27 mouse cellular contexts compared by ENCODE assay signal in genomic region chr3:138060429-138060828, GRCm38 (mm10). TPM values are rescaled to one million over a fixed set of nuclear protein-coding genes. Genes with fewer than 3 reads are reported as not detected.
DNase-seq lines count a peak whose midpoint lies in the region; ATAC-seq and TF ChIP-seq lines count a peak whose summit lies in the region.
"Had no signal": no experiment of that assay in that cellular context is flagged by ENCODE, and none has a peak within 500 bp of the region (broad histone marks: within the 10 kb centered on the region; RNA-seq: fewer than 3 reads in every experiment).

No protein-coding gene starts in this region.

- H3K27me3 ChIP-seq in heart, postnatal 0 days (ENCODE audit: control insufficient read depth, insufficient read depth, low read length) = no peaks in the 10 kb centered on the region
- H3K27me3 ChIP-seq: liver, embryonic 13.5 days had no signal

- no peak for TF ChIP-seq POLR2A in embryonic fibroblast, embryonic 13.5 days (IDR thresholded peaks at IDR 0.05; ENCODE audit: low read depth, low read length)

- peak; percentile 74 for ATAC-seq in heart, postnatal 0 days (ENCODE audit: insufficient read depth, low read depth)
- no peak for ATAC-seq in inflammation-experienced regulatory T-cells, adult 6 months
- ATAC-seq: activated CD4-positive, CD25-positive, alpha-beta regulatory T cell, adult 4 months; forebrain, embryonic 14.5 days had no signal

- H3K9me3 ChIP-seq in heart, postnatal 0 days (replicated peaks; ENCODE audit: control insufficient read depth, low read length) = no peaks in the 10 kb centered on the region
- H3K9me3 ChIP-seq: G1E; liver, embryonic 13.5 days; midbrain, embryonic 10.5 days had no signal

- 46% methylated on average over 7 of the region's 7 CpGs for WGBS in heart, postnatal 0 days

- no peak for TF ChIP-seq CTCF in embryonic fibroblast, embryonic 13.5 days (IDR thresholded peaks at IDR 0.05; ENCODE audit: borderline replicate concordance, insufficient read depth, low read length)
- TF ChIP-seq CTCF in heart, postnatal 0 days (IDR thresholded peaks at IDR 0.05; ENCODE audit: low read depth) = no peak

- H3K4me3 ChIP-seq in embryonic fibroblast, embryonic 13.5 days (ENCODE audit: insufficient read depth, low read length) = no peak overlapping the region
- no peak overlapping the region for H3K4me3 ChIP-seq in heart, postnatal 0 days (ENCODE audit: low read depth, low read length)
- H3K4me3 ChIP-seq: liver, embryonic 13.5 days; midbrain, embryonic 10.5 days had no signal

- H3K4me2 ChIP-seq in heart, postnatal 0 days (ENCODE audit: low read depth, low read length) = peak overlapping the region; percentile 12; the same call in 1 of the 2 replicates
- H3K4me2 ChIP-seq: hindbrain, embryonic 14.5 days; liver, embryonic 13.5 days had no signal

- peaks cover 5% of the 10 kb centered on the region; the same call in 1 of the 2 replicates for H3K4me1 ChIP-seq in embryonic fibroblast, embryonic 13.5 days (ENCODE audit: control insufficient read depth, insufficient read depth, low read length)
- peaks cover 41% of the 10 kb centered on the region for H3K4me1 ChIP-seq in heart, postnatal 0 days (ENCODE audit: control insufficient read depth, insufficient read depth)
- H3K4me1 ChIP-seq: liver, embryonic 13.5 days had no signal

- H3K27ac ChIP-seq in embryonic fibroblast, embryonic 13.5 days (ENCODE audit: insufficient read depth, low read length) = peak overlapping the region; percentile 8; the same call in 1 of the 2 replicates
- peak overlapping the region; percentile 72 for H3K27ac ChIP-seq in heart, postnatal 0 days (ENCODE audit: low read depth)
- H3K27ac ChIP-seq: hindbrain, embryonic 14.5 days; kidney, postnatal 0 days; liver, embryonic 13.5 days; midbrain, embryonic 10.5 days had no signal

- TF ChIP-seq EP300 in heart, postnatal 0 days (IDR thresholded peaks at IDR 0.05; ENCODE audit: low read depth) = no peak

- H3K36me3 ChIP-seq in heart, postnatal 0 days (replicated peaks; ENCODE audit: control insufficient read depth, insufficient read depth, low read length) = no peaks in the 10 kb centered on the region
- H3K36me3 ChIP-seq: G1E; liver, embryonic 13.5 days; midbrain, embryonic 10.5 days had no signal

- H3K9ac ChIP-seq in heart, postnatal 0 days (replicated peaks; ENCODE audit: low read depth, low read length) = no peak overlapping the region
- H3K9ac ChIP-seq: hindbrain, embryonic 14.5 days; liver, embryonic 13.5 days had no signal

- DNase-seq in heart, adult 18-20 months = peak; percentile 43 to 61
- DNase-seq in heart, postnatal 4 days = no peak
- DNase-seq in 416B (ENCODE audit: low read depth) (peak; percentile 87), liver (no peak)
- peak; percentile 66 for DNase-seq in heart, postnatal 0 days (ENCODE audit: low spot score)
- DNase-seq in cerebellum, postnatal 36 days = no peak
- DNase-seq: adrenal gland, postnatal 10 days; cerebellum, adult 18-20 months; cerebellum, postnatal 14 days; gastrocnemius, postnatal 25 days; kidney, adult 2 months; liver, embryonic 13.5 days; lung, adult 2 months; lung, postnatal 14 days; spleen, adult 18-20 months had no signal

RNA-seq across cellular contexts. Expression of gene 1110002E22Rik, which starts 4.4 kb away (rescaled TPM):
- 10 to 100 TPM; 37.3 to 51.9 TPM for total RNA-seq in heart, adult 18-20 months (2021)
- total RNA-seq in heart, postnatal 4 days (2021) = 10 to 100 TPM; 56.0 to 60.4 TPM
- polyA plus RNA-seq in embryonic fibroblast, embryonic 13.5 days (2011; ENCODE audit: insufficient read length, low read depth, missing spikeins) = 0.09 and 0.37 TPM in 2 replicates
- 30.8 and 32.5 TPM in 2 replicates for total RNA-seq in heart, postnatal 0 days (2014; rRNA removed; ENCODE audit: low replicate concordance)
- 12.2 and 13.3 TPM in 2 replicates for polyA plus RNA-seq in heart, postnatal 0 days (2015; fragmentation: Nextera tagmentation; extraction: Ambion mirVana)
- not detected for polyA plus RNA-seq in inflammation-experienced regulatory T-cells, adult 6 months (2017; shearing (Covaris generic))
- total RNA-seq: monocyte, adult 5-6 weeks had no signal
- polyA plus RNA-seq: activated CD4-positive, CD25-positive, alpha-beta regulatory T cell, adult 4 months had no signal

RNA-seq across cellular contexts. Expression of gene Gm5105, which starts 6.8 kb away (rescaled TPM):
- 1 to 10 TPM; 1.1 to 1.2 TPM for total RNA-seq in heart, adult 18-20 months (2021)
- total RNA-seq in heart, postnatal 4 days (2021) = 1 to 10 TPM in 1 of 2 experiments, under 1 TPM in 1; 0.48 to 1.0 TPM
- polyA plus RNA-seq in embryonic fibroblast, embryonic 13.5 days (2011; ENCODE audit: insufficient read length, low read depth, missing spikeins) = not detected in 2 replicates
- 0.11 and 1.4 TPM in 2 replicates for total RNA-seq in heart, postnatal 0 days (2014; rRNA removed; ENCODE audit: low replicate concordance)
- 0.41 and 0.64 TPM in 2 replicates for polyA plus RNA-seq in heart, postnatal 0 days (2015; fragmentation: Nextera tagmentation; extraction: Ambion mirVana)
- not detected for polyA plus RNA-seq in inflammation-experienced regulatory T-cells, adult 6 months (2017; shearing (Covaris generic))
- polyA plus RNA-seq: activated CD4-positive, CD25-positive, alpha-beta regulatory T cell, adult 4 months; forebrain, embryonic 14.5 days; G1E; kidney, adult 2 months; limb, embryonic 11.5 days; liver, embryonic 13.5 days; midbrain, embryonic 10.5 days; neural tube, embryonic 11.5 days; thymus, postnatal 0 days had no signal

Comparison
In these comparisons a context has a peak if more than half of its experiments do, and no peak if none do; other contexts are left out.
1. DNase-seq: peak in heart, adult 18-20 months (2 of 2), 416B (single experiment) and heart, postnatal 0 days (single experiment); none in heart, postnatal 4 days (single experiment), liver (single experiment) and cerebellum, postnatal 36 days (0 of 2).